Mouse (Mus musculus) midbrain, postnatal 0 days (tissue): ENCODE results near the gene N4bp1. TPM values are rescaled to one million over a fixed set of nuclear protein-coding genes. Genes with fewer than 3 reads are reported as not detected.
A peak's percentile ranks its signal among the peaks of the same experiment; 100 is the strongest.

Experiments used
- ATAC-seq: fragments of 200-750 bp; cut with Nextera tagmentation; 2 replicates; pipeline ENCODE4 v1.8.0; 2017; ENCODE audit warnings: moderate number of reproducible peaks, mild to moderate bottlenecking, moderate TSS enrichment, moderate library complexity; ENCODE audit not compliant: low FRiP score
- DNase-seq: peaks from one replicate; pipeline ENCODE4 v3.0.0-alpha.2; 2015; ENCODE audit warnings: low spot score
- H3K27ac ChIP-seq: fragments of 300-500 bp; sonication (generic); 2 replicates; pipeline ENCODE4 v1.5.1; 2014; ENCODE audit warnings: low read depth, mild to moderate bottlenecking, low read length, mixed read lengths
- H3K27me3 ChIP-seq: fragments of 300-500 bp; sonication (generic); 2 replicates; pipeline ENCODE4 v1.6.1; 2014; ENCODE audit warnings: low read length, control low read depth, mixed read lengths; ENCODE audit not compliant: insufficient read depth
- H3K36me3 ChIP-seq: fragments of 300-500 bp; sonication (generic); 2 replicates; pipeline ENCODE4 v1.6.1; 2014; ENCODE audit warnings: low read length, control low read depth, mixed read lengths; ENCODE audit not compliant: insufficient read depth
- H3K4me1 ChIP-seq: fragments of 300-500 bp; sonication (generic); 2 replicates; pipeline ENCODE4 v1.6.1; 2014; ENCODE audit warnings: mild to moderate bottlenecking, control low read depth, antibody characterized with exemption, low read length, mixed read lengths; ENCODE audit not compliant: insufficient read depth
- H3K4me2 ChIP-seq: fragments of 300-500 bp; sonication (generic); 2 replicates; pipeline ENCODE4 v1.6.1; 2014; ENCODE audit warnings: low read depth, mild to moderate bottlenecking, low read length, mixed read lengths; ENCODE audit not compliant: poor library complexity, severe bottlenecking
- H3K4me3 ChIP-seq: fragments of 300-500 bp; sonication (generic); 2 replicates; pipeline ENCODE4 v1.5.1; 2014; ENCODE audit warnings: low read depth, mild to moderate bottlenecking, low read length, moderate library complexity
- H3K9ac ChIP-seq: fragments of 300-500 bp; sonication (generic); replicated peaks from 2 replicates; pipeline ENCODE4 v1.6.1; 2014; ENCODE audit warnings: mild to moderate bottlenecking, low read length, moderate library complexity, mixed read lengths; ENCODE audit not compliant: poor library complexity, severe bottlenecking
- H3K9me3 ChIP-seq: fragments of 300-500 bp; sonication (generic); 2 replicates; pipeline ENCODE4 v1.6.1; 2016; ENCODE audit warnings: low read length, control low read depth
- CTCF ChIP-seq: IDR thresholded peaks from 2 replicates; pipeline ENCODE4 v1.5.1; 2016; ENCODE audit warnings: antibody characterized with exemption, mild to moderate bottlenecking
- WGBS: fragments of 180-500 bp; shearing (Covaris S2); extraction: QIAGEN DNeasy Blood & Tissue Kit; methylation state at CpG from one replicate; pipeline ENCODE4 v1.1.7; 2014; 5-methylcytosine and 5-hydroxymethylcytosine counted together
- polyA plus RNA-seq: library from polyadenylated mRNA; unstranded; fragments of >200 nt; fragmentation: Nextera tagmentation; extraction: Ambion mirVana; gene quantifications from 2 replicates; pipeline ENCODE4 v1.2.1, GENCODE M21; 2015
- total RNA-seq: library from RNA; depleted of rRNA; stranded (reverse); fragments of >200 nt; gene quantifications from 2 replicates; pipeline ENCODE4 v1.2.3, GENCODE M21; 2014

Gene N4bp1
- total and polyA plus RNA-seq, 2 experiments from 2014 or later = 5.8 to 16.0 TPM

DNA sequence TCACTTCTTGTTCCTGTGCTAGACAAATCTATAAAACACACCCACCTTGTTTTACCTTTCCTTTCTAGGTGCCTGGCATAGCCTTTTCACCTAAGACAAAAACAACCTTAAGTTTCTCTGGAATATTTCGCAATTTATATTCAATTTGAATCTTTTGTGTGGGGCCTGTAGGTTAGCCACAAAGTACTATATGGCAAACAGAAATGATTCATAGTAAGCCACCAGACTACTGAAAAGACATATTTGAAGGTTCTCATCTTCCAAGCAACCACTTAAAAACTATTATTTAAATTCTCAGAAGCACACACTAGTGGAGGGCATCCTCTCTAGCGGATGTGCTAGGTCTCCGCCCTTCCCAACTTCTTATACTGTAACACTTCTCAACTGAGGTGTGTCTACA lies 32.6 kb downstream of the N4bp1 start:
- H3K9me3 ChIP-seq = no peaks in the 10 kb centered on the region
- 88% methylated on average over 3 of the region's 3 CpGs for WGBS
- H3K4me1 ChIP-seq = no peaks in the 10 kb centered on the region
- no peak for ATAC-seq
- H3K4me3 ChIP-seq = no peak overlapping the region
- no peak overlapping the region for H3K4me2 ChIP-seq
- no peak overlapping the region for H3K27ac ChIP-seq
- peaks cover 13% of the 10 kb centered on the region for H3K36me3 ChIP-seq
- H3K27me3 ChIP-seq = no peaks in the 10 kb centered on the region
- DNase-seq = no peak
- H3K9ac ChIP-seq = no peak overlapping the region
- TF ChIP-seq CTCF = no peak

DNA sequence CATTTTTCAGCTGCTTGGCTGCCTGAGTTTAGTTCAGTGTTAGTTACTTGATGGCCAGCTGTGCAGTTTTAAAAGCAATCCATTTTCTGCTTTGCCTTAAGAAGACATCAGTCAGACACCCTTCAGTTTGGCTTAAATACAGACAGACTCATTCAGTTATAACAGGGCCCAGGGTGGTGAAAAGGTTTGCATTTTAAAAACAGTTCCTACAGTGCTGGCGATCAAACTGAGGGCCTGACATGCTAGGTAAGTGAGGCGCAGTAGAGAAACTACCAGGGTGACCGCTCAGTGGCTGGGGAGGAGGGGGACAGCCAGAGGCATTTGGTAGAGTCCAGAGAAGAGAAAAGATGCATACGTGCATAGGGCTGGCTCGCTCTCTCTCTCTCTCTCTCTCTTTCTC lies 36.2 kb downstream of the N4bp1 start:
- TF ChIP-seq CTCF = no peak
- H3K4me1 ChIP-seq = no peaks in the 10 kb centered on the region
- no peaks in the 10 kb centered on the region for H3K9me3 ChIP-seq
- WGBS = 78% methylated on average over 5 of the region's 5 CpGs
- no peak overlapping the region for H3K9ac ChIP-seq
- ATAC-seq (no peak), DNase-seq (no peak)
- no peaks in the 10 kb centered on the region for H3K27me3 ChIP-seq
- H3K4me2 ChIP-seq = no peak overlapping the region
- no peak overlapping the region for H3K27ac ChIP-seq
- no peak overlapping the region for H3K4me3 ChIP-seq
- peaks cover 17% of the 10 kb centered on the region for H3K36me3 ChIP-seq

DNA sequence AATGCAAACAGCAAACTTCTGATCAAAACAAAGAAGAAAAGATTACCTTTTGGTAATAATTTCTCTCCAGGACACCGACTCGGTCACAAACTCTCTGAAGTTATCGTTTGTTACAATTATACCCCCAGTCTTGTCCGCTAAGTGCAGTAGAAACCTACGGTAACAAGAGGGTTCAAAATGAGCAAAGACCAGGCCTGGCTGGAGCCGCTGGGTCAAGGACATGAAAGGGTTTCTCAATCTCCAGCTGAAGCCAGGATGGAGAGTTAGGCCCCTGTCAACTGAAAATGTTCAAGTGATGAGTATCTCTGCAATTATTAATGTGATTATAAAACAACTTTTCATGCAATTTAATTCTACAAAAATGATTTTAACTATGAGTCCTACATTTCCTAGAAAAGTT lies 36.7 kb downstream of the N4bp1 start:
- no peak overlapping the region for H3K4me3 ChIP-seq
- H3K27me3 ChIP-seq = no peaks in the 10 kb centered on the region
- no peak for TF ChIP-seq CTCF
- no peaks in the 10 kb centered on the region for H3K9me3 ChIP-seq
- no peak for ATAC-seq
- WGBS = 93% methylated on average over 6 of the region's 6 CpGs
- H3K9ac ChIP-seq = no peak overlapping the region
- no peak overlapping the region for H3K27ac ChIP-seq
- no peaks in the 10 kb centered on the region for H3K4me1 ChIP-seq
- no peak for DNase-seq
- peaks cover 18% of the 10 kb centered on the region for H3K36me3 ChIP-seq
- no peak overlapping the region for H3K4me2 ChIP-seq

DNA sequence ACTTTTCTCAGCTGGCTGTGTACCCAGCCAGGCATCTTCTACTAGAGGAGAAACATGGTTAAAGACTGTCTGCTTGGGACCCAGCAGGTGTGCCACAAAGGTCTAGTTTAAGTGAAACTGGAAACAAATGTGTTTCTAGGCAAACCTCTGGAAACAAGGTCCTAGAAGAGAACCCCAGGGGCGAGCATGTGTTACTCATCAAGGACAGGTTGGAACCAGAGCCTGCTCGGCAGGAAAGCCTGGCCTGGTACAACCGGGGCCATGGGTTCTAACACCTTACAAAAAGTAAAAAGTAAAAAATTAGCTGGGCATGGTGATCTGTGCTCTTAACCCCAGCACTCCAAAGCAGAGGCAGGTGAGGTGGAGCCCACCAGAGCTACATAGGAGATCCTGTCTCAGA lies 38.0 kb downstream of the N4bp1 start:
- no peak for TF ChIP-seq CTCF
- ATAC-seq (no peak), DNase-seq (no peak)
- no peak overlapping the region for H3K4me3 ChIP-seq
- 93% methylated on average over 3 of the region's 3 CpGs for WGBS
- H3K27ac ChIP-seq = no peak overlapping the region
- H3K9me3 ChIP-seq = no peaks in the 10 kb centered on the region
- no peak overlapping the region for H3K4me2 ChIP-seq
- no peak overlapping the region for H3K9ac ChIP-seq
- H3K36me3 ChIP-seq = peaks cover 22% of the 10 kb centered on the region
- H3K4me1 ChIP-seq = no peaks in the 10 kb centered on the region
- H3K27me3 ChIP-seq = no peaks in the 10 kb centered on the region

DNA sequence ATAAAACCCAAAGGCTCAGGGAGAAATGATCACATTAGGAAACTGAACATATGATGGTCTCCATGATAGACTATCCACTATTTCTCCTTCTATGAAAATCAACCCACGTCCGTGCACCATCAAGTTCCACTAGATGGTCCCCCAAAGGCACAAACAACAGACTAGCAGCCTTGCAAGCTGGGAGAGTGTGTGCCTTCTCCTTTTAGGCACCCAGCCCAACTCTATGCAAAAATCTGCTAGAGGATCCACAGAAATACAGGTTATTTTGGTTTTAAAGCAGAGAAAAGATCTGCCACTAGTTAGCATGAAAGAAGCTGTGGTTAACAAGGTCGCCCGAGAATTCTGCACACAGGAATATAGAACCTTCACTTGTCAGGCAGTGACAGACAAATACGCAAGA lies 39.2 kb downstream of the N4bp1 start:
- H3K36me3 ChIP-seq = peaks cover 30% of the 10 kb centered on the region

DNA sequence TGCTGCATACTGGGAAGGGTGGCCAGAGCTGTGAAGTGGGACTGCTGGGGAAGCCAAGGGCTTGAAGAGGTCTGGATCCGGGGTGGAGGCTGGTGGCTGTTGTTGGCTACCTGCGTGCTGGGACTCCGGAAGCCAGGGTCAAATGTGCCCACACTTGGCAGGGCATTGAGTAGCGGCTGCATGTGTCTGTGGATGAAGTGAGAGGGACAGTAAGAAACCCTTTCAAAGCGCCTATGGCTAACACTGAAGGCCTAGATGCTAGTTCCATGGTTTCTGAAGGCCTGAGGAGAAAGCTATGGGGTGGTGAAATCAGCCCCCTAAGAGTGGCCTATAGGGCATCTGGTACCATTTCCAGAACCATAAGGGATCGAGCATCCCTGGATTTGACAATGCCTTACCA lies 40.2 kb downstream of the N4bp1 start:
- ATAC-seq = no peak
- Histone ChIP-seq H3K4me3 (no peak overlapping the region), H3K27me3 (no peaks in the 10 kb centered on the region), H3K9me3 (no peaks in the 10 kb centered on the region), H3K27ac (no peak overlapping the region), H3K36me3 (peaks cover 26% of the 10 kb centered on the region), H3K9ac (no peak overlapping the region), H3K4me2 (no peak overlapping the region), H3K4me1 (no peaks in the 10 kb centered on the region)
- no peak for TF ChIP-seq CTCF
- DNase-seq = no peak
- 96% methylated on average over 6 of the region's 6 CpGs for WGBS

More for the DNA sequence above, 39.2 kb downstream of the N4bp1 start:
- Histone ChIP-seq H3K9ac (no peak overlapping the region), H3K27me3 (no peaks in the 10 kb centered on the region), H3K4me2 (no peak overlapping the region), H3K9me3 (no peaks in the 10 kb centered on the region), H3K27ac (no peak overlapping the region), H3K4me1 (no peaks in the 10 kb centered on the region), H3K4me3 (no peak overlapping the region)
- WGBS = 92% methylated on average over 5 of the region's 5 CpGs
- DNase-seq (no peak), ATAC-seq (no peak)
- TF ChIP-seq CTCF = no peak

DNA sequence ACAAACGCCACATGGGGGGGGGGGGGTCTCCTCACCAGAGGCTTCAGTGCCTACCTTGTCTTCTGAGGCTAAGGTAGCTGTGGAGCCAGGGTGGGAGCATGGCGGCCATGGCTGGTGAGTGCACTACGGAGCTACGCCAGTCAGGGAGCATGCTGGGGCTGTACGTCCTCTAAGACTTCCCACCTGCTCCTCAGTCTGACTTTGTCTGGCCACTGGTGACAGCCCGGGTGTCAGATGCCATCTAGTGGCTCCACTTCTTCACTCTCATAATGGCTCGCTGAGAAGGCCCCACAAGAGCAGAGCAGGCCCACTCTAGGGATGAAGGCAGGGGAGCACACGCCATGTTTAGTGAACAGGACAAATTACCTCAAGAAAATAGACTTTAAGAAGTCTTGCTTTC lies 41.2 kb downstream of the N4bp1 start:
- DNase-seq = peak; percentile 73
- WGBS = 44% methylated on average over 8 of the region's 8 CpGs
- peaks cover 26% of the 10 kb centered on the region for H3K36me3 ChIP-seq

More for the DNA sequence above, 41.2 kb downstream of the N4bp1 start:
- Histone ChIP-seq H3K27me3 (no peaks in the 10 kb centered on the region), H3K9me3 (no peaks in the 10 kb centered on the region), H3K4me3 (no peak overlapping the region), H3K4me1 (no peaks in the 10 kb centered on the region), H3K9ac (no peak overlapping the region), H3K4me2 (no peak overlapping the region), H3K27ac (no peak overlapping the region)
- ATAC-seq = no peak
- TF ChIP-seq CTCF = peak; percentile 78
